Comparison of ENCODE assay signal across 10 mouse cellular contexts in the genomic region with DNA sequence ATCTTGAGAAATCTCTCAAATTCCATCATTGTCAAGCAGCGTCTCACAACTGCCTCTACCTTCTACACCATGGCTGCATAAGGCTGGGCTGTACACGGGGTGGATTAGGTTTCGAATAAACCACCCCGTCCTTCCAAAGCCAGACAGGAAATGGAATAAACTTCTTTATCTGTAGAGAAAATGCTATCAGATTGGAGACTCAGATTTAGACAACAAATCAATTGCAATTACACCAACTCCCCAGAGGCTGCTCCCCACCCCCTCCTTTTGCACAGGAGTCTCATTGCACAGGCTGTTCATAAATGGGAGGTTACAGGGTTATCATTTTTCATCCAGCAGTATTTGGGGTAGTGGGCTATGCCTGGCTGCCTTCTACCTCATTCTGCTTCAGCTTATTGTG. TPM values are rescaled to one million over a fixed set of nuclear protein-coding genes. Genes with fewer than 3 reads are reported as not detected.
DNase-seq lines count a peak whose midpoint lies in the region; ATAC-seq and TF ChIP-seq lines count a peak whose summit lies in the region.
"Had no signal": no experiment of that assay in that cellular context is flagged by ENCODE, and none has a peak within 500 bp of the region (broad histone marks: within the 10 kb centered on the region; RNA-seq: fewer than 3 reads in every experiment).

No protein-coding gene starts in this region.

- peak overlapping the region; percentile 86 for H3K9ac ChIP-seq in heart, embryonic 13.5 days
- H3K9ac ChIP-seq in forebrain, postnatal 0 days: no peak overlapping the region
- H3K9ac ChIP-seq: liver, embryonic 14.5 days had no signal

- ATAC-seq in heart, embryonic 13.5 days (ENCODE audit: extremely low read depth, insufficient number of reproducible peaks, low FRiP score, low TSS enrichment): no peak
- ATAC-seq in forebrain, postnatal 0 days: no peak

- no peaks in the 10 kb centered on the region for H3K27me3 ChIP-seq in heart, embryonic 13.5 days (replicated peaks)
- no peaks in the 10 kb centered on the region for H3K27me3 ChIP-seq in forebrain, postnatal 0 days (ENCODE audit: insufficient read depth, low read length)
- peaks cover 6% of the 10 kb centered on the region; the same call in 1 of the 2 replicates for H3K27me3 ChIP-seq in midbrain, embryonic 10.5 days (ENCODE audit: low read depth, poor library complexity, severe bottlenecking)

- no peak overlapping the region for H3K27ac ChIP-seq in heart, embryonic 13.5 days (replicated peaks)
- H3K27ac ChIP-seq in forebrain, postnatal 0 days (ENCODE audit: low read depth, low read length): no peak overlapping the region
- no peak overlapping the region for H3K27ac ChIP-seq in midbrain, embryonic 10.5 days (replicated peaks)
- H3K27ac ChIP-seq: liver, embryonic 14.5 days had no signal

- peak overlapping the region; percentile 75 for H3K4me2 ChIP-seq in heart, embryonic 13.5 days
- H3K4me2 ChIP-seq in forebrain, postnatal 0 days (ENCODE audit: low read depth): peak overlapping the region; percentile 53

- peaks cover 44% of the 10 kb centered on the region for H3K4me1 ChIP-seq in heart, embryonic 13.5 days
- H3K4me1 ChIP-seq in forebrain, postnatal 0 days (ENCODE audit: insufficient read depth): 0 out of 2 replicates have a peak, but pooled peaks cover 5% of the 10 kb centered on the region
- H3K4me1 ChIP-seq in midbrain, embryonic 10.5 days: peaks cover 12% of the 10 kb centered on the region; the same call in 1 of the 2 replicates

- no peak for TF ChIP-seq CTCF in forebrain, postnatal 0 days (IDR thresholded peaks at IDR 0.05; ENCODE audit: low read depth)

- WGBS in heart, embryonic 13.5 days: 48% methylated on average over 4 of the region's 4 CpGs
- 67% methylated on average over 4 of the region's 4 CpGs for WGBS in forebrain, postnatal 0 days
- WGBS in midbrain, embryonic 10.5 days: 84% methylated on average over 4 of the region's 4 CpGs

- H3K4me3 ChIP-seq in heart, embryonic 13.5 days: peak overlapping the region; percentile 74
- H3K4me3 ChIP-seq in forebrain, postnatal 0 days (ENCODE audit: low read depth, low read length): peak overlapping the region; percentile 50
- H3K4me3 ChIP-seq in midbrain, embryonic 10.5 days: peak overlapping the region; percentile 68

- no peak for DNase-seq in heart, postnatal 4 days
- DNase-seq in CD4-positive, CD25-positive, alpha-beta regulatory T cell, adult 2 months (ENCODE audit: low read depth, low spot score): peak; percentile 42
- DNase-seq in forebrain, postnatal 0 days: no peak
- no peak for DNase-seq in midbrain, embryonic 10.5 days (ENCODE audit: low spot score)
- DNase-seq in ovary, adult 18-20 months (ENCODE audit: low spot score): no peak
- no peak for DNase-seq in testis, postnatal 10 days (ENCODE audit: low spot score)
- DNase-seq in kidney, adult 9 months: no peak
- DNase-seq: right cerebral cortex, postnatal 14 days had no signal

- H3K9me3 ChIP-seq in heart, embryonic 13.5 days: no peaks in the 10 kb centered on the region
- no peaks in the 10 kb centered on the region for H3K9me3 ChIP-seq in forebrain, postnatal 0 days (ENCODE audit: low read length)
- H3K9me3 ChIP-seq in midbrain, embryonic 10.5 days (replicated peaks): no peaks in the 10 kb centered on the region; the same call in 1 of the 2 replicates

- no peaks in the 10 kb centered on the region for H3K36me3 ChIP-seq in heart, embryonic 13.5 days
- H3K36me3 ChIP-seq in forebrain, postnatal 0 days (ENCODE audit: insufficient read depth): no peaks in the 10 kb centered on the region
- H3K36me3 ChIP-seq in midbrain, embryonic 10.5 days: no peaks in the 10 kb centered on the region

RNA-seq across cellular contexts. Expression of gene Sept6, which starts 3.7 kb away (rescaled TPM):
- 50.9 and 55.0 TPM in 2 replicates for polyA plus RNA-seq in heart, embryonic 13.5 days (2015; fragmentation: Nextera tagmentation; extraction: Ambion mirVana)
- total RNA-seq in heart, postnatal 4 days (2021): 10 to 100 TPM; 44.5 to 47.9 TPM
- total RNA-seq in forebrain, postnatal 0 days (2014; rRNA removed): 98.6 and 101 TPM in 2 replicates
- 59.1 and 60.8 TPM in 2 replicates for polyA plus RNA-seq in forebrain, postnatal 0 days (2015; fragmentation: Nextera tagmentation; extraction: Ambion mirVana)
- polyA plus RNA-seq in midbrain, embryonic 10.5 days (2016; fragmentation: Nextera tagmentation; extraction: Ambion mirVana): 32.3 and 39.8 TPM in 2 replicates
